Mouse (Mus musculus): ENCODE data around the gene Cldnd2. TPM values are rescaled to one million over a fixed set of nuclear protein-coding genes. Genes with fewer than 3 reads are reported as not detected.

Cldnd2 gene
- polyA plus RNA-seq (2014; fragmentation: Illumina TruSeq; extraction: RNeasy Lipid Tissue Mini Kit (QIAGEN cat#74804); ENCODE audit: low read depth, low replicate concordance), result not detected

GRCm38 (mm10) chr7:43440482-43440881 lies at the start of gene Cldnd2:
Cldnd2 (plus strand) TSS chr7:43440782.

GRCm38 (mm10) chr7:43408131-43408553 lies 32.4 kb upstream of the Cldnd2 start, which contains the start of gene Siglecg:
Siglecg (plus strand) TSS chr7:43408204.

GRCm38 (mm10) chr7:43427406-43427805 lies 13.2 kb upstream of the Cldnd2 start, which contains the start of gene Lim2:
Lim2 (plus strand) TSS chr7:43427670.

DNA sequence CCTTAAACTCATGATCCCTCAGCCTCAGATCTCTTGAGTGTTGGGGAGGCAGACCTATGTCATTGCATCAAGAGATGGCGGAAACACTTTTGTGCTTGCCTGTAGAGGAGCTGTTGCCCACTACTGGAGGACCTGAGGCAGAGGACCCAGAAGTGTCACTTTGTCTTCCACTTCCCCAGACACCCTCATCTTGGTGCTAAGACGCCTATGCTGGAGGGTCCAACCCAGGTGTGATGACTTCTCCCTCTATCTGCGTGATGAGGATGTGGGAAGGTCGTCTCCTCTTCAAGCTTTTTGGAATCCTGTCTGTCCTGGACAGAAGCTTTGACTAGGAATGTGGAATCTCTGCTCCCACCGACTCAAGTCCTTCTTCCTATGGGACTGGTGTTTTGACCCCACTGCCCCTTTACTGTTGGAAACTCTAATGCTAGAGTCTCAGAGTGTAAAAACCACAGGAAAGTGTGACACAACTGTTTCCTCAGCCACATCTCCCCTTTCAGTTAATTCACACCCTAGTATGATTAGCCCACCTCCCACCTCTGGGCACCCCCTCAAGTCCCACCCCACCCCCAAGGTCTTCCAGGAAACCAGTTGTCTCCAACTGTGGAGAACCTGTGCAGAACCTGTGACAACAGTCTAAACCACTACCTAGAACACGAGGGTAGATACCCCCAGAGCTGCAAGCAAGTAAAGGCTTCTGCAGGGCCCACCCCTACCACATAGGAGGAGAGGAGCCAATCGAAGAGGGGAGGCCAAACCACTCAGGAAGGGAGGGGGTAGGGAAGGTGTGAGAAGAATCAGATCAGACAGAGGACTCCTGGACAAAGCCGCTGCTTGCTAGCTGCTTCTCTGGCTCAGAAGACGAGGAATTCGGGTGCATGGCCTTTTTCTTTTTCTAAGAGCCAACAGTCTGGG lies 4.0 kb upstream of the Cldnd2 start, which contains the start of gene Nkg7:
Gene Nkg7, plus strand, starts transcription at position 733 of the 915 bp plus-strand sequence.

DNA sequence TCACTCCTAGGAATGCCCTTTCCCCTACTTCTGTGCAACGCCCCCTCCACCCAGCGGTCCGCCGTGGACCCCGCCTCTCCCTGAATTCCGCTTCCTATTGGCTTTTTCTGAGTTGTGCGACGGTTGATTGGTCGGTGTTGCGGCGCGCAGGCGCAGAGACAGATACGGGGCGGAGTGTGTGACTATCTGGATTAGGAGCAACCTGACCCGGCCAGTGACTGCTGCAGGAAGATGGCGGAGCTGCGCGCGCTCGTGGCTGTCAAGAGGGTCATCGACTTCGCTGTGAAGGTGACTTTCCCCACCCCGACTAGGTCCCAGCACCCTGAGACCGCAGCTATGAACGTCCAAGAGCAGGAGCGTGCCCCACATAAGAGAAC lies 3.3 kb downstream of the Cldnd2 start, which contains the start of the genes Etfb and Gm45233:
Gene Etfb, plus strand, starts transcription at position 167 of the 377 bp plus-strand sequence.
Gene Gm45233, plus strand, starts transcription at position 212 of the 377 bp plus-strand sequence.

GRCm38 (mm10) chr7:43462851-43463250 lies 22.3 kb downstream of the Cldnd2 start, which contains the start of gene Vsig10l:
Vsig10l (plus strand) TSS chr7:43463151.

GRCm38 (mm10) chr7:43489631-43490125 lies 49.1 kb downstream of the Cldnd2 start, which contains the start of gene Iglon5:
Iglon5 (minus strand) TSS chr7:43490075.

Other genes with a start within 250 kb of the Cldnd2 start
- 38.8 TPM for gene Zfp715, start 127.5 kb upstream of the Cldnd2 start, polyA plus RNA-seq (2014; fragmentation: Illumina TruSeq; extraction: RNeasy Lipid Tissue Mini Kit (QIAGEN cat#74804); ENCODE audit: low read depth, low replicate concordance)
- not detected for gene Siglecf, start 89.4 kb upstream of the Cldnd2 start, polyA plus RNA-seq (2014; fragmentation: Illumina TruSeq; extraction: RNeasy Lipid Tissue Mini Kit (QIAGEN cat#74804); ENCODE audit: low read depth, low replicate concordance)
- not detected for gene Siglecg, start 32.6 kb upstream of the Cldnd2 start, polyA plus RNA-seq (2014; fragmentation: Illumina TruSeq; extraction: RNeasy Lipid Tissue Mini Kit (QIAGEN cat#74804); ENCODE audit: low read depth, low replicate concordance)
- not detected for gene Lim2, start 13.1 kb upstream of the Cldnd2 start, polyA plus RNA-seq (2014; fragmentation: Illumina TruSeq; extraction: RNeasy Lipid Tissue Mini Kit (QIAGEN cat#74804); ENCODE audit: low read depth, low replicate concordance)
- not detected for gene Nkg7, start 3.7 kb upstream of the Cldnd2 start, polyA plus RNA-seq (2014; fragmentation: Illumina TruSeq; extraction: RNeasy Lipid Tissue Mini Kit (QIAGEN cat#74804); ENCODE audit: low read depth, low replicate concordance)
- gene Etfb, start 3.3 kb downstream of the Cldnd2 start, polyA plus RNA-seq (2014; fragmentation: Illumina TruSeq; extraction: RNeasy Lipid Tissue Mini Kit (QIAGEN cat#74804); ENCODE audit: low read depth, low replicate concordance), result 12.4 TPM
- not detected for gene Gm45233, start 3.3 kb downstream of the Cldnd2 start, polyA plus RNA-seq (2014; fragmentation: Illumina TruSeq; extraction: RNeasy Lipid Tissue Mini Kit (QIAGEN cat#74804); ENCODE audit: low read depth, low replicate concordance)
- 0.89 TPM for gene Vsig10l, start 22.4 kb downstream of the Cldnd2 start, polyA plus RNA-seq (2014; fragmentation: Illumina TruSeq; extraction: RNeasy Lipid Tissue Mini Kit (QIAGEN cat#74804); ENCODE audit: low read depth, low replicate concordance)
- not detected for gene Iglon5, start 49.3 kb downstream of the Cldnd2 start, polyA plus RNA-seq (2014; fragmentation: Illumina TruSeq; extraction: RNeasy Lipid Tissue Mini Kit (QIAGEN cat#74804); ENCODE audit: low read depth, low replicate concordance)
- gene 4931406B18Rik, start 65.2 kb downstream of the Cldnd2 start, polyA plus RNA-seq (2014; fragmentation: Illumina TruSeq; extraction: RNeasy Lipid Tissue Mini Kit (QIAGEN cat#74804); ENCODE audit: low read depth, low replicate concordance), result not detected
- 1.7 TPM for gene Cd33, start 103.6 kb downstream of the Cldnd2 start, polyA plus RNA-seq (2014; fragmentation: Illumina TruSeq; extraction: RNeasy Lipid Tissue Mini Kit (QIAGEN cat#74804); ENCODE audit: low read depth, low replicate concordance)
- gene Zfp658, start 121.5 kb downstream of the Cldnd2 start, polyA plus RNA-seq (2014; fragmentation: Illumina TruSeq; extraction: RNeasy Lipid Tissue Mini Kit (QIAGEN cat#74804); ENCODE audit: low read depth, low replicate concordance), result 1.6 TPM
- gene Zfp719, start 138.8 kb downstream of the Cldnd2 start, polyA plus RNA-seq (2014; fragmentation: Illumina TruSeq; extraction: RNeasy Lipid Tissue Mini Kit (QIAGEN cat#74804); ENCODE audit: low read depth, low replicate concordance), result 13.8 TPM
- not detected for gene Zfp819, start 166.4 kb downstream of the Cldnd2 start, polyA plus RNA-seq (2014; fragmentation: Illumina TruSeq; extraction: RNeasy Lipid Tissue Mini Kit (QIAGEN cat#74804); ENCODE audit: low read depth, low replicate concordance)
- not detected for gene Ceacam18, start 193.9 kb downstream of the Cldnd2 start, polyA plus RNA-seq (2014; fragmentation: Illumina TruSeq; extraction: RNeasy Lipid Tissue Mini Kit (QIAGEN cat#74804); ENCODE audit: low read depth, low replicate concordance)
- gene Siglece, start 219.4 kb downstream of the Cldnd2 start, polyA plus RNA-seq (2014; fragmentation: Illumina TruSeq; extraction: RNeasy Lipid Tissue Mini Kit (QIAGEN cat#74804); ENCODE audit: low read depth, low replicate concordance), result 0.32 TPM
- 1.4 TPM for gene Ctu1, start 231.2 kb downstream of the Cldnd2 start, polyA plus RNA-seq (2014; fragmentation: Illumina TruSeq; extraction: RNeasy Lipid Tissue Mini Kit (QIAGEN cat#74804); ENCODE audit: low read depth, low replicate concordance)
- gene Klk14, start 249.6 kb downstream of the Cldnd2 start, polyA plus RNA-seq (2014; fragmentation: Illumina TruSeq; extraction: RNeasy Lipid Tissue Mini Kit (QIAGEN cat#74804); ENCODE audit: low read depth, low replicate concordance), result not detected